Mouse (Mus musculus) heart, adult 2 months (tissue): ENCODE data around the gene Aanat. TPM values are rescaled to one million over a fixed set of nuclear protein-coding genes. Genes with fewer than 3 reads are reported as not detected.

Source experiments
- DNase-seq, 2 experiments: peaks; one replicate each; pipeline ENCODE4 v3.0.0; 2021
- H3K27ac ChIP-seq: fragments of 200-600 bp; 2 replicates; pipeline ENCODE4 v1.8.1; 2022
- H3K27me3 ChIP-seq: fragments of 200-500 bp; 2 replicates; pipeline ENCODE4 v1.6.1; 2012; ENCODE audit warnings: mild to moderate bottlenecking, low read length, inconsistent platforms, mixed read lengths; ENCODE audit not compliant: control insufficient read depth, insufficient read depth
- H3K36me3 ChIP-seq: fragments of 200-500 bp; 2 replicates; pipeline ENCODE4 v1.6.1; 2012; ENCODE audit warnings: low read length, inconsistent platforms; ENCODE audit not compliant: control insufficient read depth, insufficient read depth
- H3K4me1 ChIP-seq: fragments of 200-500 bp; 2 replicates; pipeline ENCODE4 v1.6.1; 2011; ENCODE audit warnings: low read length; ENCODE audit not compliant: control insufficient read depth, insufficient read depth
- H3K4me3 ChIP-seq: fragments of 200-600 bp; 2 replicates; pipeline ENCODE4 v1.8.1; 2022
- H3K79me2 ChIP-seq: fragments of 200-500 bp; replicated peaks from 2 replicates; pipeline ENCODE4 v1.6.1; 2012; ENCODE audit warnings: mild to moderate bottlenecking, inconsistent platforms, low read length, moderate library complexity, mixed read lengths; ENCODE audit not compliant: control insufficient read depth, insufficient read depth
- H3K9ac ChIP-seq: fragments of 200-500 bp; 2 replicates; pipeline ENCODE4 v1.6.1; 2012; ENCODE audit warnings: low read depth, mild to moderate bottlenecking, control low read depth, inconsistent platforms, low read length, mixed read lengths
- CTCF ChIP-seq: fragments of 200-600 bp; IDR thresholded peaks from 2 replicates; pipeline ENCODE4 v1.8.1; 2022; ENCODE audit warnings: antibody characterized with exemption, mild to moderate bottlenecking, moderate library complexity
- EP300 ChIP-seq: fragments of 200-500 bp; IDR thresholded peaks from 2 replicates; pipeline ENCODE4 v1.6.1; 2011; ENCODE audit warnings: low read depth, low read length, control low read depth; ENCODE audit not compliant: insufficient read depth
- POLR2A ChIP-seq: fragments of 200-500 bp; IDR thresholded peaks from 2 replicates; pipeline ENCODE4 v1.6.1; 2011; ENCODE audit warnings: mild to moderate bottlenecking, low read depth, low read length, control low read depth; ENCODE audit not compliant: insufficient read depth
- WGBS: fragments of 180-500 bp; shearing (Covaris S2); methylation state at CpG from one replicate; pipeline ENCODE4 v1.1.7; 2018; 5-methylcytosine and 5-hydroxymethylcytosine counted together
- intact Hi-C: fragments of 180-260 bp; cut with DNase I; formaldehyde crosslinking; loops from one replicate; pipeline ENCODE4 v1.15.1; 2025
- polyA plus RNA-seq: library from polyadenylated mRNA; depleted of rRNA; stranded (reverse); fragments of >200 nt; gene quantifications from 2 replicates; pipeline ENCODE4 v1.2.3, GENCODE M21; 2012
- total RNA-seq, 2 experiments: library from RNA; stranded (reverse); gene quantifications; 2 replicates each; pipeline ENCODE4 v1.2.3; 2021

Aanat gene
- total and polyA plus RNA-seq, 3 experiments: not detected

GRCm38 (mm10) chr11:116626299-116627071 is 40.3 kb downstream of the Aanat start, which contains the start of gene Rhbdf2:
Gene Rhbdf2, minus strand, starts transcription at chr11:116627019.
- peak in 1 of 2 experiments; percentile 3 for DNase-seq
- Histone ChIP-seq H3K27ac (no peak within 1 kb of the TSS), H3K4me3 (no peak within 1 kb of the TSS), H3K79me2 (peaks cover 2% of the 10 kb centered on the region), H3K36me3 (no peaks in the 10 kb centered on the region; the same call in 1 of the 2 replicates), H3K4me1 (peaks cover 18% of the 10 kb centered on the region), H3K9ac (no peak within 1 kb of the TSS), H3K27me3 (no peaks in the 10 kb centered on the region)
- WGBS: 56% methylated on average over 10 of the region's 10 CpGs
- no peak for TF ChIP-seq EP300
- no peak for TF ChIP-seq CTCF
- TF ChIP-seq POLR2A: no peak
- intact Hi-C loops: loop anchor here (5.0 kb wide), 1 partner anchor 134 kb away; the partner anchor contains the start of gene Prpsap1

GRCm38 (mm10) chr11:116627072-116628020 is 41.1 kb downstream of the Aanat start:
- no peak for TF ChIP-seq POLR2A
- peak; percentile 47 for TF ChIP-seq CTCF
- no peak for TF ChIP-seq EP300
- 45% methylated on average over 10 of the region's 10 CpGs for WGBS
- Histone ChIP-seq H3K4me3 (no peak overlapping the region), H3K27me3 (no peaks in the 10 kb centered on the region), H3K79me2 (peaks cover 2% of the 10 kb centered on the region; the same call in 1 of the 2 replicates), H3K4me1 (peaks cover 10% of the 10 kb centered on the region), H3K9ac (no peak overlapping the region), H3K36me3 (no peaks in the 10 kb centered on the region; the same call in 1 of the 2 replicates), H3K27ac (no peak overlapping the region)
- intact Hi-C loops: loop anchor here (5.0 kb wide), 1 partner anchor 135 kb away; the partner anchor contains the start of gene Prpsap1
- peak in 1 of 2 experiments; percentile 51 for DNase-seq

- peak overlapping the region; percentile 20 for H3K27ac ChIP-seq
- H3K36me3 ChIP-seq: no peaks in the 10 kb centered on the region
- 48% methylated on average over 9 of the region's 9 CpGs for WGBS
- H3K27me3 ChIP-seq: no peaks in the 10 kb centered on the region
- H3K79me2 ChIP-seq: no peaks in the 10 kb centered on the region
- peak; percentile 84 to 86 for DNase-seq
- no peak overlapping the region for H3K9ac ChIP-seq
- intact Hi-C loops: loop anchor here (1.0 to 5.0 kb wide), 4 partner anchors 25 to 136 kb away; partner anchors contain the start of gene Prpsap1
- H3K4me1 ChIP-seq: peaks cover 5% of the 10 kb centered on the region; the same call in 1 of the 2 replicates
- peak; percentile 97; the same call in 1 of the 2 replicates for TF ChIP-seq CTCF
- TF ChIP-seq POLR2A: no peak
- peak; percentile 96 for TF ChIP-seq EP300
- no peak overlapping the region for H3K4me3 ChIP-seq
Observed at GRCm38 (mm10) chr11:116628712-116629111, 42.5 kb downstream of the Aanat start.

- H3K27me3 ChIP-seq: no peaks in the 10 kb centered on the region
- DNase-seq: no peak
- no peak for TF ChIP-seq CTCF
- no peak for TF ChIP-seq EP300
- TF ChIP-seq POLR2A: no peak
- H3K4me3 ChIP-seq: no peak overlapping the region
- no peaks in the 10 kb centered on the region for H3K36me3 ChIP-seq
- H3K4me1 ChIP-seq: peaks cover 3% of the 10 kb centered on the region; the same call in 1 of the 2 replicates
- 80% methylated on average over 6 of the region's 6 CpGs for WGBS
- intact Hi-C loops: loop anchor here (1.0 to 5.0 kb wide), 4 partner anchors 26 to 137 kb away; partner anchors contain the start of gene Prpsap1
- no peaks in the 10 kb centered on the region for H3K79me2 ChIP-seq
- H3K27ac ChIP-seq: peak overlapping the region; percentile 17
- H3K9ac ChIP-seq: no peak overlapping the region
Observed at GRCm38 (mm10) chr11:116629472-116629871, 43.2 kb downstream of the Aanat start.

- H3K79me2 ChIP-seq: no peaks in the 10 kb centered on the region
- no peak for DNase-seq
- intact Hi-C loops: no loop called here
- H3K4me1 ChIP-seq: 0 out of 2 replicates have a peak, but pooled peaks cover 1% of the 10 kb centered on the region
- H3K27ac ChIP-seq: peak overlapping the region; percentile 5; the same call in 1 of the 2 replicates
- TF ChIP-seq CTCF: no peak
- no peak for TF ChIP-seq POLR2A
- no peak for TF ChIP-seq EP300
- 30% methylated on average over 12 of the region's 12 CpGs for WGBS
- no peaks in the 10 kb centered on the region for H3K36me3 ChIP-seq
- no peaks in the 10 kb centered on the region for H3K27me3 ChIP-seq
- H3K4me3 ChIP-seq: no peak overlapping the region
- H3K9ac ChIP-seq: no peak overlapping the region
Observed at GRCm38 (mm10) chr11:116630171-116630965, 44.1 kb downstream of the Aanat start.
